Mouse (Mus musculus) kidney, postnatal 0 days (tissue): ENCODE data around the gene Akap9. TPM values are rescaled to one million over a fixed set of nuclear protein-coding genes. Genes with fewer than 3 reads are reported as not detected.

Experiments
- ATAC-seq: fragments of 200-750 bp; cut with Nextera tagmentation; replicated peaks from 2 replicates; pipeline ENCODE4 v1.8.0; 2017; ENCODE audit warnings: low read depth, moderate number of reproducible peaks, moderate TSS enrichment, moderate library complexity; ENCODE audit not compliant: low FRiP score
- DNase-seq: peaks from one replicate; pipeline ENCODE4 v3.0.0-alpha.2; 2016; ENCODE audit warnings: low spot score
- H3K27ac ChIP-seq: fragments of 300-500 bp; sonication (generic); 2 replicates; pipeline ENCODE4 v1.5.1; 2014; ENCODE audit warnings: mild to moderate bottlenecking
- H3K27me3 ChIP-seq: fragments of 300-500 bp; sonication (generic); 2 replicates; pipeline ENCODE4 v1.6.1; 2014; ENCODE audit warnings: low read length, mixed read lengths; ENCODE audit not compliant: insufficient read depth
- H3K36me3 ChIP-seq: fragments of 300-500 bp; sonication (generic); 2 replicates; pipeline ENCODE4 v1.6.1; 2014; ENCODE audit warnings: low read length, mixed read lengths; ENCODE audit not compliant: insufficient read depth
- H3K4me1 ChIP-seq: fragments of 300-500 bp; sonication (generic); replicated peaks from 2 replicates; pipeline ENCODE4 v1.6.1; 2014; ENCODE audit warnings: antibody characterized with exemption, low read length, mixed read lengths; ENCODE audit not compliant: insufficient read depth
- H3K4me2 ChIP-seq: fragments of 300-500 bp; sonication (generic); 2 replicates; pipeline ENCODE4 v1.6.1; 2014; ENCODE audit warnings: mild to moderate bottlenecking, low read length, moderate library complexity, mixed read lengths
- H3K4me3 ChIP-seq: fragments of 300-500 bp; sonication (generic); replicated peaks from 2 replicates; pipeline ENCODE4 v1.5.1; 2014; ENCODE audit warnings: low read depth, low read length
- H3K9ac ChIP-seq: fragments of 300-500 bp; sonication (generic); 2 replicates; pipeline ENCODE4 v1.6.1; 2014; ENCODE audit warnings: low read depth, low read length
- H3K9me3 ChIP-seq: fragments of 300-500 bp; sonication (generic); replicated peaks from 2 replicates; pipeline ENCODE4 v1.6.1; 2016; ENCODE audit warnings: low read length, inconsistent platforms, mixed read lengths
- CTCF ChIP-seq: IDR thresholded peaks from 2 replicates; pipeline ENCODE4 v1.5.1; 2016; ENCODE audit warnings: antibody characterized with exemption, low read depth, mild to moderate bottlenecking, moderate library complexity
- WGBS: fragments of 180-500 bp; shearing (Covaris S2); extraction: QIAGEN DNeasy Blood & Tissue Kit; methylation state at CpG from one replicate; pipeline ENCODE4 v1.1.7; 2014; 5-methylcytosine and 5-hydroxymethylcytosine counted together
- polyA plus RNA-seq: library from polyadenylated mRNA; unstranded; fragments of >200 nt; fragmentation: Nextera tagmentation; extraction: Ambion mirVana; gene quantifications from 2 replicates; pipeline ENCODE4 v1.2.1, GENCODE M21; 2015

Gene Akap9
- polyA plus RNA-seq, 1 experiment from 2014 or later, result 110 TPM

DNA sequence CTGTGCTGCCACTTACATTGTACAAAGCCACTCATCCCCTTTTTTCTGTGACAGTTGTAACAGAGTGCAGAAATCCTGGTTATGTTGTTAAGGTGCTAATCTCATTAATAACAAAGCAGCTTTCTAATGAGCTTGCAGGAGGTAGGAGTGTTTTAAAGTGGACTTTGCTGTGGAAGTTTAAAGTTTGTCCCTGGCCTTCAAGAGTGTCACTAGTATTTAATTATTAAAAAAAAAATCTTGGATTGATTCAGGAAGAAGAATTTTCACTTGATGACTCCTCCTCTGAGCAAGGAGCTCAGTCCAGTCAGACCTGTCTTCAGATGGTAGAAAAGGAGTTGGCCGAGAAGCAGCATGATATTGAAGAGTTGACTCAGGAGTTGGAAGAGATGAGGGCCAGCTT is 26.7 kb downstream of the Akap9 start:
- Histone ChIP-seq H3K4me1 (no peaks in the 10 kb centered on the region), H3K27ac (no peak overlapping the region), H3K4me3 (no peak overlapping the region), H3K9me3 (no peaks in the 10 kb centered on the region), H3K4me2 (no peak overlapping the region), H3K36me3 (peaks cover 11% of the 10 kb centered on the region), H3K27me3 (no peaks in the 10 kb centered on the region), H3K9ac (no peak overlapping the region)
- TF ChIP-seq CTCF, result no peak
- WGBS, result 78% methylated on average over 1 of the region's 1 CpGs
- no peak for DNase-seq
- no peak for ATAC-seq

- DNase-seq, result no peak
- Histone ChIP-seq H3K9ac (no peak overlapping the region), H3K4me1 (no peaks in the 10 kb centered on the region), H3K36me3 (peaks cover 30% of the 10 kb centered on the region), H3K27ac (no peak overlapping the region), H3K4me3 (no peak overlapping the region), H3K27me3 (no peaks in the 10 kb centered on the region), H3K4me2 (no peak overlapping the region), H3K9me3 (no peaks in the 10 kb centered on the region)
- ATAC-seq, result no peak
- TF ChIP-seq CTCF, result no peak
- WGBS, result 89% methylated on average over 7 of the region's 7 CpGs
Observed at GRCm38 (mm10) chr5:3961286-3961685, 33.4 kb downstream of the Akap9 start.

DNA sequence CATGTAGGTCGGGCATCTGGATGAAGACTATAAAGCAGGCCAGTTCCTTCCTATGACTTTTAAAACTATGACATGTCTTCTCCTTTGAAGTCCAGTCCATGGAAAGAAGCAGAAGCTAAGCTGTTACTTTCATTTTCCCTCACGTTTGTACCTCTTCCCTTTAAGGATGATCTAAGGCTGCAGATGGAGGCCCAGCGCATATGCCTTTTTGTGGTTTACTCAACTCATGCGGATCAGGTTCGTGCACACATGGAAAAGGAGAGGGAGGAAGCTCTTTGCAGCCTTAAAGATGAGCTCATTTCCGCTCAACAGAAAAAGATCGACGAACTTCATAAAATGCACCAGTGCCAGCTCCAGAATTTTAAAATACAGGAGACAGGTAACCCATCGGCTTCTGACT is 40.6 kb downstream of the Akap9 start:
- Histone ChIP-seq H3K36me3 (peaks cover 23% of the 10 kb centered on the region), H3K4me2 (no peak overlapping the region), H3K9ac (no peak overlapping the region), H3K4me1 (no peaks in the 10 kb centered on the region), H3K9me3 (no peaks in the 10 kb centered on the region), H3K27me3 (no peaks in the 10 kb centered on the region), H3K4me3 (no peak overlapping the region), H3K27ac (no peak overlapping the region)
- ATAC-seq (no peak), DNase-seq (no peak)
- 90% methylated on average over 9 of the region's 9 CpGs for WGBS
- TF ChIP-seq CTCF, result no peak

GRCm38 (mm10) chr5:3969114-3969513 is 41.3 kb downstream of the Akap9 start:
- Histone ChIP-seq H3K9me3 (no peaks in the 10 kb centered on the region), H3K4me2 (no peak overlapping the region), H3K27me3 (no peaks in the 10 kb centered on the region), H3K4me1 (no peaks in the 10 kb centered on the region), H3K36me3 (peaks cover 27% of the 10 kb centered on the region), H3K27ac (no peak overlapping the region), H3K4me3 (no peak overlapping the region), H3K9ac (no peak overlapping the region)
- no peak for TF ChIP-seq CTCF
- 89% methylated on average over 6 of the region's 6 CpGs for WGBS
- no peak for DNase-seq
- ATAC-seq, result no peak

GRCm38 (mm10) chr5:3970936-3971335 is 43.1 kb downstream of the Akap9 start:
- ATAC-seq (no peak), DNase-seq (no peak)
- no peak overlapping the region for H3K4me2 ChIP-seq
- no peak for TF ChIP-seq CTCF
- no peak overlapping the region for H3K9ac ChIP-seq
- peaks cover 27% of the 10 kb centered on the region for H3K36me3 ChIP-seq
- no peaks in the 10 kb centered on the region for H3K9me3 ChIP-seq
- 83% methylated on average over 2 of the region's 2 CpGs for WGBS
- no peak overlapping the region for H3K27ac ChIP-seq
- no peaks in the 10 kb centered on the region for H3K27me3 ChIP-seq
- H3K4me1 ChIP-seq, result no peaks in the 10 kb centered on the region
- H3K4me3 ChIP-seq, result no peak overlapping the region

- Histone ChIP-seq H3K4me2 (no peak overlapping the region), H3K27ac (no peak overlapping the region), H3K27me3 (no peaks in the 10 kb centered on the region), H3K36me3 (peaks cover 31% of the 10 kb centered on the region), H3K9me3 (no peaks in the 10 kb centered on the region), H3K4me1 (no peaks in the 10 kb centered on the region), H3K9ac (no peak overlapping the region), H3K4me3 (no peak overlapping the region)
- 74% methylated on average over 5 of the region's 5 CpGs for WGBS
- ATAC-seq, result no peak
- TF ChIP-seq CTCF, result no peak
- no peak for DNase-seq
Observed at GRCm38 (mm10) chr5:3973764-3974163, 45.9 kb downstream of the Akap9 start.

DNA sequence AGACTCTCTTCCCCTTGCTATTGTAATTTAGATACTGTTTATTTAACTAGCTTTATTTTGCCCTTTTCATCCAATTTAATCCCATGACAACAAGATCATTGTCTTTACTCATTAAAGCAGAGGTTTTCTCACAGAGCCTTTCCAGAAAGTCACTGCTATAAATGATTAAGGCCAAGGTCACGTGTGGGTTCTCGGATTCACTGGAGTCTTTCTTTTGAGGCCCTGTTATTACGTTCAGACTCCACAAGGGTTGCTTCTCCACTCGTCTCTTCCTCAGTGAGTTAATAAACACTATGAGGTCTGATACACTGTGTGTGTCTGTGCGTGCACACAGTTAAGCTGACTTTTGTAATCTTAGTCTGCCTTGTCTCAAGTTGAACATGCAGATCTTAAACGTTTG is 47.0 kb downstream of the Akap9 start:
- no peaks in the 10 kb centered on the region for H3K9me3 ChIP-seq
- ATAC-seq (no peak), DNase-seq (no peak)
- H3K27ac ChIP-seq, result no peak overlapping the region
- H3K4me2 ChIP-seq, result no peak overlapping the region
- H3K4me3 ChIP-seq, result no peak overlapping the region
- H3K27me3 ChIP-seq, result no peaks in the 10 kb centered on the region
- no peak for TF ChIP-seq CTCF
- H3K9ac ChIP-seq, result no peak overlapping the region
- 64% methylated on average over 6 of the region's 6 CpGs for WGBS
- H3K36me3 ChIP-seq, result peaks cover 23% of the 10 kb centered on the region
- H3K4me1 ChIP-seq, result no peaks in the 10 kb centered on the region
